Mouse (Mus musculus) midbrain, postnatal 0 days (tissue): ENCODE measurements at regions not wholly inside any gene's neighbourhood (a gene's known extent, or its start where the extent isn't known, plus 50 kb on each side); places are given as distances from the start of the nearest gene placed in this dataset.

ENCODE experiments used
- ATAC-seq: fragments of 200-750 bp; cut with Nextera tagmentation; 2 replicates; pipeline ENCODE4 v1.8.0; 2017; ENCODE audit warnings: moderate number of reproducible peaks, mild to moderate bottlenecking, moderate TSS enrichment, moderate library complexity; ENCODE audit not compliant: low FRiP score
- DNase-seq: peaks from one replicate; pipeline ENCODE4 v3.0.0-alpha.2; 2015; ENCODE audit warnings: low spot score
- H3K27ac ChIP-seq: fragments of 300-500 bp; sonication (generic); 2 replicates; pipeline ENCODE4 v1.5.1; 2014; ENCODE audit warnings: low read depth, mild to moderate bottlenecking, low read length, mixed read lengths
- H3K27me3 ChIP-seq: fragments of 300-500 bp; sonication (generic); 2 replicates; pipeline ENCODE4 v1.6.1; 2014; ENCODE audit warnings: low read length, control low read depth, mixed read lengths; ENCODE audit not compliant: insufficient read depth
- H3K36me3 ChIP-seq: fragments of 300-500 bp; sonication (generic); 2 replicates; pipeline ENCODE4 v1.6.1; 2014; ENCODE audit warnings: low read length, control low read depth, mixed read lengths; ENCODE audit not compliant: insufficient read depth
- H3K4me1 ChIP-seq: fragments of 300-500 bp; sonication (generic); 2 replicates; pipeline ENCODE4 v1.6.1; 2014; ENCODE audit warnings: mild to moderate bottlenecking, control low read depth, antibody characterized with exemption, low read length, mixed read lengths; ENCODE audit not compliant: insufficient read depth
- H3K4me2 ChIP-seq: fragments of 300-500 bp; sonication (generic); 2 replicates; pipeline ENCODE4 v1.6.1; 2014; ENCODE audit warnings: low read depth, mild to moderate bottlenecking, low read length, mixed read lengths; ENCODE audit not compliant: poor library complexity, severe bottlenecking
- H3K4me3 ChIP-seq: fragments of 300-500 bp; sonication (generic); 2 replicates; pipeline ENCODE4 v1.5.1; 2014; ENCODE audit warnings: low read depth, mild to moderate bottlenecking, low read length, moderate library complexity
- H3K9ac ChIP-seq: fragments of 300-500 bp; sonication (generic); replicated peaks from 2 replicates; pipeline ENCODE4 v1.6.1; 2014; ENCODE audit warnings: mild to moderate bottlenecking, low read length, moderate library complexity, mixed read lengths; ENCODE audit not compliant: poor library complexity, severe bottlenecking
- H3K9me3 ChIP-seq: fragments of 300-500 bp; sonication (generic); 2 replicates; pipeline ENCODE4 v1.6.1; 2016; ENCODE audit warnings: low read length, control low read depth
- CTCF ChIP-seq: IDR thresholded peaks from 2 replicates; pipeline ENCODE4 v1.5.1; 2016; ENCODE audit warnings: antibody characterized with exemption, mild to moderate bottlenecking
- WGBS: fragments of 180-500 bp; shearing (Covaris S2); extraction: QIAGEN DNeasy Blood & Tissue Kit; methylation state at CpG from one replicate; pipeline ENCODE4 v1.1.7; 2014; 5-methylcytosine and 5-hydroxymethylcytosine counted together

GRCm38 (mm10) chr1:77978696-77979095 lies 218.2 kb downstream of the Pax3 start:
- Histone ChIP-seq H3K4me3 (no peak overlapping the region), H3K4me1 (no peaks in the 10 kb centered on the region), H3K27ac (no peak overlapping the region), H3K9me3 (no peaks in the 10 kb centered on the region), H3K4me2 (no peak overlapping the region), H3K36me3 (no peaks in the 10 kb centered on the region), H3K9ac (no peak overlapping the region), H3K27me3 (peaks cover 4% of the 10 kb centered on the region; the same call in 1 of the 2 replicates)
- DNase-seq: peak; percentile 89
- 4% methylated on average over 7 of the region's 7 CpGs for WGBS
- no peak for ATAC-seq
- TF ChIP-seq CTCF: peak; percentile 96

GRCm38 (mm10) chr1:77975941-77976340 lies 221.0 kb downstream of the Pax3 start:
- Histone ChIP-seq H3K4me1 (no peaks in the 10 kb centered on the region), H3K4me3 (no peak overlapping the region), H3K27ac (no peak overlapping the region), H3K9ac (no peak overlapping the region), H3K4me2 (no peak overlapping the region), H3K27me3 (peaks cover 4% of the 10 kb centered on the region; the same call in 1 of the 2 replicates), H3K36me3 (no peaks in the 10 kb centered on the region), H3K9me3 (no peaks in the 10 kb centered on the region)
- WGBS: 94% methylated on average over 18 of the region's 18 CpGs
- ATAC-seq: no peak
- DNase-seq: no peak
- no peak for TF ChIP-seq CTCF

GRCm38 (mm10) chr1:77972301-77972717 lies 224.6 kb downstream of the Pax3 start:
- peak; percentile 34; the same call in 1 of the 2 replicates for ATAC-seq
- Histone ChIP-seq H3K4me3 (no peak overlapping the region), H3K27me3 (peaks cover 4% of the 10 kb centered on the region; the same call in 1 of the 2 replicates), H3K4me2 (no peak overlapping the region), H3K27ac (no peak overlapping the region), H3K4me1 (no peaks in the 10 kb centered on the region), H3K9me3 (no peaks in the 10 kb centered on the region), H3K36me3 (no peaks in the 10 kb centered on the region), H3K9ac (no peak overlapping the region)
- WGBS: 9% methylated on average over 9 of the region's 9 CpGs
- peak; percentile 86 for TF ChIP-seq CTCF
- DNase-seq: peak; percentile 82

GRCm38 (mm10) chr1:77964656-77965335 lies 232.1 kb downstream of the Pax3 start:
- no peak for TF ChIP-seq CTCF
- H3K4me1 ChIP-seq: no peaks in the 10 kb centered on the region
- WGBS: 54% methylated on average over 3 of the region's 3 CpGs
- H3K27me3 ChIP-seq: no peaks in the 10 kb centered on the region
- no peak overlapping the region for H3K9ac ChIP-seq
- DNase-seq (peak; percentile 78), ATAC-seq (no peak)
- no peak overlapping the region for H3K4me2 ChIP-seq
- no peaks in the 10 kb centered on the region for H3K9me3 ChIP-seq
- H3K4me3 ChIP-seq: no peak overlapping the region
- H3K27ac ChIP-seq: no peak overlapping the region
- H3K36me3 ChIP-seq: no peaks in the 10 kb centered on the region

- no peak overlapping the region for H3K9ac ChIP-seq
- DNase-seq (no peak), ATAC-seq (no peak)
- no peak overlapping the region for H3K4me2 ChIP-seq
- H3K4me3 ChIP-seq: no peak overlapping the region
- H3K27me3 ChIP-seq: no peaks in the 10 kb centered on the region
- WGBS: 65% methylated on average over 1 of the region's 1 CpGs
- H3K36me3 ChIP-seq: no peaks in the 10 kb centered on the region
- TF ChIP-seq CTCF: no peak
- H3K4me1 ChIP-seq: no peaks in the 10 kb centered on the region
- H3K27ac ChIP-seq: no peak overlapping the region
- no peaks in the 10 kb centered on the region for H3K9me3 ChIP-seq
These were observed 237.6 kb downstream of the Pax3 start for GRCm38 (mm10) chr1:77959309-77959708.

- H3K9ac ChIP-seq: no peak overlapping the region
- DNase-seq: no peak
- no peaks in the 10 kb centered on the region for H3K36me3 ChIP-seq
- H3K4me3 ChIP-seq: no peak overlapping the region
- no peak overlapping the region for H3K4me2 ChIP-seq
- H3K4me1 ChIP-seq: no peaks in the 10 kb centered on the region
- no peak for TF ChIP-seq CTCF
- no peaks in the 10 kb centered on the region for H3K9me3 ChIP-seq
- no peak for ATAC-seq
- H3K27me3 ChIP-seq: no peaks in the 10 kb centered on the region
- H3K27ac ChIP-seq: no peak overlapping the region
- WGBS: 67% methylated on average over 8 of the region's 8 CpGs
These were observed 239.7 kb downstream of the Pax3 start for GRCm38 (mm10) chr1:77957156-77957767.
